Mouse (Mus musculus) adrenal gland, adult 2 months (tissue): ENCODE results near the gene Ecm2. TPM values are rescaled to one million over a fixed set of nuclear protein-coding genes. Genes with fewer than 3 reads are reported as not detected.

Experiments
- DNase-seq: peaks from one replicate; pipeline ENCODE4 v3.0.0; 2021
- polyA plus RNA-seq: library from polyadenylated mRNA; depleted of rRNA; stranded (reverse); fragments of >200 nt; gene quantifications from 2 replicates; pipeline ENCODE4 v1.2.3, GENCODE M21; 2012
- total RNA-seq, 2 experiments: library from RNA; stranded (reverse); gene quantifications; 2 replicates each; pipeline ENCODE4 v1.2.3; 2021

Gene Ecm2
- total and polyA plus RNA-seq, 3 experiments, result 0.54 to 9.5 (median 7.2) TPM

GRCm38 (mm10) chr13:49507176-49507575 lies 2.6 kb downstream of the Ecm2 start:
- DNase-seq, result no peak

- DNase-seq, result no peak
Measured at GRCm38 (mm10) chr13:49518761-49519160, 14.2 kb downstream of the Ecm2 start.

- DNase-seq, result no peak
Measured at GRCm38 (mm10) chr13:49526235-49526634, 21.6 kb downstream of the Ecm2 start.

GRCm38 (mm10) chr13:49530636-49531035 lies 26.0 kb downstream of the Ecm2 start:
- DNase-seq, result no peak

- DNase-seq, result peak; percentile 62
Measured at GRCm38 (mm10) chr13:49536946-49537345, 32.3 kb downstream of the Ecm2 start.

GRCm38 (mm10) chr13:49538693-49539092 lies 34.1 kb downstream of the Ecm2 start:
- DNase-seq, result no peak

- no peak for DNase-seq
Measured at GRCm38 (mm10) chr13:49544279-49544678, 39.7 kb downstream of the Ecm2 start, which contains the start of gene Aspn. Gene Aspn (plus strand): TSS chr13:49544443.

GRCm38 (mm10) chr13:49545646-49546045 lies 41.0 kb downstream of the Ecm2 start:
- DNase-seq, result no peak

- no peak for DNase-seq
Measured at GRCm38 (mm10) chr13:49546517-49546916, 41.9 kb downstream of the Ecm2 start.

- no peak for DNase-seq
Measured at GRCm38 (mm10) chr13:49547563-49548150, 43.0 kb downstream of the Ecm2 start.

- DNase-seq, result no peak
Measured at GRCm38 (mm10) chr13:49549616-49550015, 45.0 kb downstream of the Ecm2 start.

GRCm38 (mm10) chr13:49554519-49554918 lies 49.9 kb downstream of the Ecm2 start:
- DNase-seq, result no peak

GRCm38 (mm10) chr13:49556203-49556602 lies 51.6 kb downstream of the Ecm2 start:
- DNase-seq, result peak; percentile 14

GRCm38 (mm10) chr13:49556924-49557323 lies 52.3 kb downstream of the Ecm2 start:
- DNase-seq, result no peak

- peak; percentile 43 for DNase-seq
Measured at GRCm38 (mm10) chr13:49559185-49559584, 54.6 kb downstream of the Ecm2 start.

- DNase-seq, result no peak
Measured at GRCm38 (mm10) chr13:49560886-49561285, 56.3 kb downstream of the Ecm2 start.

GRCm38 (mm10) chr13:49564347-49564746 lies 59.7 kb downstream of the Ecm2 start:
- no peak for DNase-seq

- DNase-seq, result no peak
Measured at GRCm38 (mm10) chr13:49570371-49570770, 65.8 kb downstream of the Ecm2 start.

GRCm38 (mm10) chr13:49571418-49571817 lies 66.8 kb downstream of the Ecm2 start:
- DNase-seq, result no peak

- DNase-seq, result no peak
Measured at GRCm38 (mm10) chr13:49581541-49582530, 77.2 kb downstream of the Ecm2 start, which contains the start of gene Omd. Gene Omd (plus strand): TSS chr13:49582462.
